8 mouse cellular contexts compared by ENCODE assay signal in genomic region chr15:84212031-84212755, GRCm38 (mm10). TPM values are rescaled to one million over a fixed set of nuclear protein-coding genes. Genes with fewer than 3 reads are reported as not detected.
DNase-seq lines count a peak whose midpoint lies in the region; ATAC-seq and TF ChIP-seq lines count a peak whose summit lies in the region.

No protein-coding gene starts in this region.

- H3K4me3 ChIP-seq in kidney, embryonic 15.5 days (replicated peaks): no peak overlapping the region
- no peak overlapping the region for H3K4me3 ChIP-seq in embryonic facial prominence, embryonic 10.5 days
- H3K4me3 ChIP-seq in kidney, embryonic 16.5 days (ENCODE audit: low read length): no peak overlapping the region
- H3K4me3 ChIP-seq in liver, adult 2 months (ENCODE audit: insufficient read depth, low read depth, low read length): no peak overlapping the region
- H3K4me3 ChIP-seq in myocyte: no peak overlapping the region

- H3K27ac ChIP-seq in kidney, embryonic 15.5 days: no peak overlapping the region
- no peak overlapping the region for H3K27ac ChIP-seq in embryonic facial prominence, embryonic 10.5 days (replicated peaks)
- no peak overlapping the region for H3K27ac ChIP-seq in kidney, embryonic 16.5 days (ENCODE audit: low read length)
- no peak overlapping the region for H3K27ac ChIP-seq in liver, adult 2 months (replicated peaks; ENCODE audit: insufficient read depth, low read depth, low read length)

- no peaks in the 10 kb centered on the region for H3K9me3 ChIP-seq in kidney, embryonic 15.5 days (replicated peaks)
- no peaks in the 10 kb centered on the region for H3K9me3 ChIP-seq in embryonic facial prominence, embryonic 10.5 days
- H3K9me3 ChIP-seq in kidney, embryonic 16.5 days (ENCODE audit: low read length): no peaks in the 10 kb centered on the region

- TF ChIP-seq POLR2A in liver, adult 2 months (IDR thresholded peaks at IDR 0.05; ENCODE audit: extremely low read depth, insufficient read depth, low read length): no peak
- TF ChIP-seq POLR2A in myocyte (IDR thresholded peaks at IDR 0.05; ENCODE audit: insufficient read length, low read depth): no peak

- peaks cover 62% of the 10 kb centered on the region for H3K36me3 ChIP-seq in kidney, embryonic 15.5 days
- peaks cover 75% of the 10 kb centered on the region for H3K36me3 ChIP-seq in embryonic facial prominence, embryonic 10.5 days (replicated peaks)
- H3K36me3 ChIP-seq in kidney, embryonic 16.5 days (ENCODE audit: insufficient read depth, low read length): peaks cover 43% of the 10 kb centered on the region
- peaks cover 15% of the 10 kb centered on the region; the same call in 1 of the 2 replicates for H3K36me3 ChIP-seq in liver, adult 2 months (ENCODE audit: control insufficient read depth, insufficient read depth, low read length)
- H3K36me3 ChIP-seq in myocyte (ENCODE audit: control insufficient read depth, insufficient read depth): peaks cover 23% of the 10 kb centered on the region

- no peak overlapping the region for H3K4me2 ChIP-seq in kidney, embryonic 15.5 days
- no peak overlapping the region for H3K4me2 ChIP-seq in kidney, embryonic 16.5 days (replicated peaks; ENCODE audit: low read depth, low read length)
- H3K4me2 ChIP-seq in myocyte (ENCODE audit: low read depth): peak overlapping the region; percentile 71

- H3K4me1 ChIP-seq in kidney, embryonic 15.5 days: peaks cover 47% of the 10 kb centered on the region
- peaks cover 57% of the 10 kb centered on the region for H3K4me1 ChIP-seq in embryonic facial prominence, embryonic 10.5 days
- peaks cover 41% of the 10 kb centered on the region for H3K4me1 ChIP-seq in kidney, embryonic 16.5 days (ENCODE audit: insufficient read depth, low read length)
- peaks cover 12% of the 10 kb centered on the region for H3K4me1 ChIP-seq in liver, adult 2 months (ENCODE audit: control insufficient read depth, insufficient read depth, low read length)

- no peaks in the 10 kb centered on the region for H3K27me3 ChIP-seq in kidney, embryonic 15.5 days
- no peaks in the 10 kb centered on the region for H3K27me3 ChIP-seq in embryonic facial prominence, embryonic 10.5 days (replicated peaks; ENCODE audit: low read depth, poor library complexity, severe bottlenecking)
- H3K27me3 ChIP-seq in kidney, embryonic 16.5 days (ENCODE audit: insufficient read depth, low read length): no peaks in the 10 kb centered on the region
- H3K27me3 ChIP-seq in liver, adult 2 months (ENCODE audit: control insufficient read depth, insufficient read depth, low read length): no peaks in the 10 kb centered on the region
- H3K27me3 ChIP-seq in myocyte (ENCODE audit: control insufficient read depth, insufficient read depth, insufficient read length): no peaks in the 10 kb centered on the region

- DNase-seq in kidney, adult 11 months: peak; percentile 70
- DNase-seq in embryonic facial prominence, embryonic 10.5 days (ENCODE audit: low spot score): peak; percentile 89
- peak; percentile 86 for DNase-seq in heart, adult 8-10 months (ENCODE audit: low spot score)
- peak; percentile 39 for DNase-seq in liver, adult 2 months (ENCODE audit: extremely low read depth, low read depth, low spot score)
- DNase-seq in spleen, postnatal 4 days (ENCODE audit: low spot score in 2 of 2): peak; percentile 89 to 98

- no peak overlapping the region for H3K9ac ChIP-seq in kidney, embryonic 15.5 days
- no peak overlapping the region for H3K9ac ChIP-seq in kidney, embryonic 16.5 days (replicated peaks; ENCODE audit: low read length)
- H3K9ac ChIP-seq in liver, adult 2 months (ENCODE audit: low read depth, low read length): no peak overlapping the region

- peak; percentile 98 for TF ChIP-seq CTCF in liver, adult 2 months (IDR thresholded peaks at IDR 0.05; ENCODE audit: low read depth, low read length)

- ATAC-seq in kidney, embryonic 15.5 days (replicated peaks; ENCODE audit: low FRiP score): no peak; the same call in 1 of the 2 replicates
- ATAC-seq in kidney, embryonic 16.5 days (ENCODE audit: low FRiP score, low TSS enrichment): peak; percentile 40

- no peaks in the 10 kb centered on the region for H3K79me2 ChIP-seq in liver, adult 2 months (ENCODE audit: control insufficient read depth, insufficient read depth, low read length)
- no peaks in the 10 kb centered on the region for H3K79me2 ChIP-seq in myocyte (ENCODE audit: control insufficient read depth, insufficient read depth)

- H3ac ChIP-seq in myocyte (ENCODE audit: control insufficient read depth, insufficient read length): no peak overlapping the region

- WGBS in kidney, embryonic 15.5 days: 48% methylated on average over 6 of the region's 6 CpGs
- 40% methylated on average over 6 of the region's 6 CpGs for WGBS in embryonic facial prominence, embryonic 10.5 days
- WGBS in kidney, embryonic 16.5 days: 49% methylated on average over 6 of the region's 6 CpGs
- WGBS in liver, adult 2 months: 59% methylated on average over 6 of the region's 6 CpGs

TF ChIP-seq in myocyte, 11 proteins besides CTCF, POLR2A, EP300 and RAD21:
- TF ChIP-seq MYOD1 (IDR thresholded peaks at IDR 0.05; ENCODE audit: control insufficient read depth in 1 of 3, insufficient read length in 2 of 3, low read depth in 2 of 3) (peak; percentile 75 to 98 (median 93)), SRF (IDR thresholded peaks at IDR 0.05; ENCODE audit: control insufficient read depth, insufficient read length, low read depth) (no peak), TCF3 (IDR thresholded peaks at IDR 0.05; ENCODE audit: insufficient read length, low read depth) (peak; percentile 74), MYOG (IDR thresholded peaks at IDR 0.05; ENCODE audit: control insufficient read depth in 1 of 3, insufficient read depth in 1 of 3, insufficient read length in 2 of 3, low read depth in 2 of 3) (peak; percentile 15 to 92 (median 89)), USF1 (IDR thresholded peaks at IDR 0.05; ENCODE audit: low read depth) (no peak), TCF12 (IDR thresholded peaks at IDR 0.05; ENCODE audit: insufficient read depth, poor library complexity, severe bottlenecking) (peak; percentile 75)

RNA-seq across cellular contexts. Expression of gene Parvb, which starts 19.6 kb away (rescaled TPM):
- polyA plus RNA-seq in kidney, embryonic 15.5 days (2015; fragmentation: Nextera tagmentation; extraction: Ambion mirVana): 3.8 and 4.7 TPM in 2 replicates
- polyA plus RNA-seq in embryonic facial prominence, embryonic 10.5 days (2016; fragmentation: Nextera tagmentation; extraction: Ambion mirVana): 7.1 and 8.4 TPM in 2 replicates
- 100 to 1,000 TPM in 2 of 4 experiments, 10 to 100 TPM in 2; 78.8 to 113 (median 105) TPM for total RNA-seq in heart, adult 8-10 months (2022)
- polyA plus RNA-seq in kidney, embryonic 16.5 days (2015; fragmentation: Nextera tagmentation; extraction: Ambion mirVana): 3.1 and 3.5 TPM in 2 replicates
- 0.55 and 0.94 TPM in 2 replicates for total RNA-seq in liver, adult 2 months (2014; rRNA removed)
- polyA plus RNA-seq in liver, adult 2 months (2012; rRNA removed): 1.4 and 2.0 TPM in 2 replicates
- polyA plus RNA-seq in myocyte (2012; fragmentation: generic; extraction: Trizol): 86.2 TPM

RNA-seq across cellular contexts. Expression of gene Samm50, which starts 20.2 kb away (rescaled TPM):
- polyA plus RNA-seq in kidney, embryonic 15.5 days (2015; fragmentation: Nextera tagmentation; extraction: Ambion mirVana): 127 and 132 TPM in 2 replicates
- 113 TPM in 2 replicates for polyA plus RNA-seq in embryonic facial prominence, embryonic 10.5 days (2016; fragmentation: Nextera tagmentation; extraction: Ambion mirVana)
- total RNA-seq in heart, adult 8-10 months (2022): 100 to 1,000 TPM; 257 to 301 (median 279) TPM
- 136 and 143 TPM in 2 replicates for polyA plus RNA-seq in kidney, embryonic 16.5 days (2015; fragmentation: Nextera tagmentation; extraction: Ambion mirVana)
- 46.4 and 58.3 TPM in 2 replicates for total RNA-seq in liver, adult 2 months (2014; rRNA removed)
- 8.8 and 11.5 TPM in 2 replicates for polyA plus RNA-seq in liver, adult 2 months (2012; rRNA removed)
- 116 TPM for polyA plus RNA-seq in myocyte (2012; fragmentation: generic; extraction: Trizol)

RNA-seq across cellular contexts. Expression of gene Pnpla3, which starts 44.6 kb away (rescaled TPM):
- polyA plus RNA-seq in kidney, embryonic 15.5 days (2015; fragmentation: Nextera tagmentation; extraction: Ambion mirVana): 0.45 and 1.1 TPM in 2 replicates
- polyA plus RNA-seq in embryonic facial prominence, embryonic 10.5 days (2016; fragmentation: Nextera tagmentation; extraction: Ambion mirVana): 0.89 and 1.5 TPM in 2 replicates
- total RNA-seq in heart, adult 8-10 months (2022): 1 to 10 TPM in 1 of 4 experiments, under 1 TPM in 3; 0.34 to 2.4 (median 0.57) TPM
- 0.53 and 1.1 TPM in 2 replicates for polyA plus RNA-seq in kidney, embryonic 16.5 days (2015; fragmentation: Nextera tagmentation; extraction: Ambion mirVana)
- total RNA-seq in liver, adult 2 months (2014; rRNA removed): 1.2 and 2.6 TPM in 2 replicates
- 4.7 and 10.6 TPM in 2 replicates for polyA plus RNA-seq in liver, adult 2 months (2012; rRNA removed)
- polyA plus RNA-seq in myocyte (2012; fragmentation: generic; extraction: Trizol): 0.23 TPM

Comparison
In these comparisons a context has a peak if more than half of its experiments do, and no peak if none do; other contexts are left out.
1. DNase-seq: peak in every context shown above with its lines; median percentile 94 in spleen, postnatal 4 days; 89 in embryonic facial prominence, embryonic 10.5 days; 86 in heart, adult 8-10 months; 70 in kidney, adult 11 months; 39 in liver, adult 2 months.